Mouse (Mus musculus) ES-E14 (cell line): ENCODE measurements around the gene Akt1.

ENCODE experiments used
- CHD2 ChIP-seq: IDR thresholded peaks from 2 replicates; pipeline ENCODE4 v1.6.1; 2014; ENCODE audit warnings: mild to moderate bottlenecking, low read depth, low read length, inconsistent platforms
- MAFK ChIP-seq: IDR thresholded peaks from 2 replicates; pipeline ENCODE4 v1.6.1; 2014; ENCODE audit warnings: mild to moderate bottlenecking, low read depth, low read length, inconsistent platforms; ENCODE audit not compliant: insufficient read depth
- ZC3H11A ChIP-seq: IDR thresholded peaks from 2 replicates; pipeline ENCODE4 v1.6.1; 2012; ENCODE audit warnings: low read depth, mild to moderate bottlenecking, inconsistent platforms, low read length, borderline replicate concordance

DNA sequence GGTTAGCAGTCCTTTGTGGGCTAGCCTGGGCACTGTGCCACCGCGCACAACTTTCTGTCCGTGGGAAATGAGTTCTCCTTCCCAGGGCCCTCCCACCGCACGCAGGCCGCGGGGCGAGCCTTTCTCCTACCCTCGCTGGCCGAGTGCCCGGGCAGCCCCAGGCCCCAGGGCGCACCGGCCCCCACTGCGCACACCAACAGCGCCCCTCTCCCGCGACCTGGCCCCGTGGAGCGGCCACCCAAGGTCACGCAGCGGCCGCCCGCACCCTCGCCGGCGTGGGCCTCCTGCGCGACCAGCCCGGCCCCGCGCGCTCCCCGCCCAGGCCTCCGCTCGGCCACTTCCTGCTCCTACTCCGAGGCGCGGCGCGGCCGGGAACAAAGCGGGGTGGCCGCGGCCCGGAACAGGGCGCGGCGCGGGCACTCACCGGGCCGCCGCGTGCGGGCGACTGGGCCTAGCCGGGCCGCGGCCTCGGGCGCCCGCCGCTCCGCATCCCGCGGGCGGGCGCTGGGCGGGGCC, 1.1 kb downstream of the Akt1 start:
- no peak for TF ChIP-seq MAFK
- no peak for TF ChIP-seq ZC3H11A
- TF ChIP-seq CHD2 = no peak
